Mouse (Mus musculus) cerebral cortex, adult 2 months (tissue): Measurements from ENCODE around the gene Slc7a14.

Experiments used
- WGBS: fragments of 180-500 bp; shearing (Covaris S2); methylation state at CpG from one replicate; pipeline ENCODE4 v1.1.7; 2018; 5-methylcytosine and 5-hydroxymethylcytosine counted together

The Slc7a14 gene

DNA sequence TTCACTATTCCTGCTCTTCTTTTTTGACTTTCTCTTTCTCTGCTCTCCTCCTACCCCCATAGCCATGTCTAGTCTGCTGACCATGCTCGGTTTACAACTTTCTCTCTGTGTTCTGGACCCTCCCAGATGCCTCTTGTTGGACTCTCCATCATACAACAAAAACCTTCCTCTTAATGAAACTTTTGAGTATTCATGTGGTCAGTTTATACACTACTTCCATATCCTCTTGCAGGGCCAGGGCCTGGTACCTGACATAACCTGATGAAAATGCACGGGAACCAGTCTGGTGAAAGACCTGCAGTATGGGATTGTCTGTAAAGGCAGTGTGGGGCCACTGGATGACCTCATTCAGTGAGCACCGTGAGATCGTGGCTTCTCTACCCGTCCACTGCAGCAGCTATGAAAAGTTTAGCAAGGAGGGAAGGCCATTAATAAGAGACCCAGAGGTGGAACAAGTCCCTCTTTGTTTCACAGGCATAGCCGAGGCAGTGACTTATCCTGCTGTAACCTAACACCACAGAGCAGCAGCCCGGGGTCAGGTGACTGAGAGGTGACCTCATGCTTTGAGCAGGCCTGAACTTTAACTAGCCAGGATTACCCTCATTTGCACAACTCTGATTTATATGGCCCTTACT lies 49.7 kb downstream of the Slc7a14 start:
- WGBS: 53% methylated on average over 7 of the region's 7 CpGs

DNA sequence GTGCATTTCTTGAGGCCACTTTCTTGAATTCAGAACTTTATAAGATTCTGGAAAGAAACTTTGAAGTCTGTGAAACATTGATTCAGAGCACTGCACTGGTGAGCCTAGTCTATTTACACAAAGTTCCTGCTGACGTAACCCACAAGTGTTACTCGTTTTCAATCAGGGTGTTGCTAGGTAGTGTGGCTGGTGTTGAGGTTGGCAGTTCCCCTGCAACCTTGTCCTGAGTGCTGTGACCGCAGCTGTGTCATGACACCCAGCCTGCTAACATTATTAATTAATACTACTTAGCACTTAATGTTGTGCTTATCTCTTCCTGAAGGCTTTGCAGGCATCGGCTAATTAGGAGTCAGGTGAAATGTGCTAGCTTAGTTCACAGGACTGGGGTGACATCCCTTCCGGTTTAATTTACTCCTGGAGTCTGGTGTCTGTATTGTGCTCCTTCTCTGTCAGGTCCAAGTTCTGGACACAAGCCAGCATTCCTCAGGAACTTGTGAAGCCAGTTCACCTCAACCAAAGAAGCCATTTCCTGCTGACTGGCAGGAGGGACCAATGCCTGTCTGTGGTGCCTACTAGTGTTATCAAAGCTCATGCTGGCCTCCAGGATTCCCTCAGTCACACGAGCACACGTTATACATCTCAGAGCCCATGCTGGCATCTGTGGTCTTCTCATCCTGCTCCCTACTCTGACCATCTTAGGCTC lies 50.5 kb downstream of the Slc7a14 start:
- WGBS: 82% methylated on average over 7 of the region's 7 CpGs

DNA sequence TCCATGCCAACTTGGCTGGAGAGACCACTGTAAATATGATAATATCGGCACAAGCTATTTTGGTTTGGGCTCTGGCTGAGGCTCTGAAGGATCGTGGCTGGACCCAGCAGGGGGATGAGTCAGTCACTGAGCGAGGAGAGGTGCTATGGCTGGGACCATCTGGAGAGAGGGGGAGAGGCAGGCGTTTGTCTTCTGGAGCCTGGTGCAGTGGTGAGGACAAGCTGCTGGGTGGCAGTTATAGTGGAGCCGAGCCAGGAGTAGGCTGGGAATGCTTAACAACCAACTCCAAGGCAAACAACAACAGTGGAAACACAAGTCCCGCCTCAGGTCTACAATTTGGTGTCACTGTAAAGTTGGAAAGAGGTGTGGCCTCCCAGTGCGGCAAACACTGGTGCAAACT lies 55.8 kb downstream of the Slc7a14 start:
- 45% methylated on average over 7 of the region's 7 CpGs for WGBS

DNA sequence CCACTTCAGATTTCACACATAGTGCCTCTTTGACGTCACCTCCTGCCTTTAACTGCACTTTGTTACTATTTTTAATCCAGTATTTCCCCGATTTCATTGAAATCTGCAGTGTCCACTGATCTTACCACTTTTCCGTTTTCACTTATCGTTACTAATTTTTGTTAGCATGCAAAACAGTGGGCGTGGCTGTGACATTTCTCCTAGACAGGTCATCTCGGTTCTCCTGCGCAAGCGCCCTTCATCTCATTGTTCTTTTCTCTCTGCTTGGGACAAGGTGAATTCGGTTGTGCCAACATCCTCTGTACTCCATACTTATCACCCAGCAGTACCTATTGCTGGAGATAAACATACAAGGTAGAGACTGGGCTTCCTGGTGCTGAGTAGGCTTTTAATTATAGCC lies 56.3 kb downstream of the Slc7a14 start:
- WGBS: 77% methylated on average over 9 of the region's 9 CpGs

DNA sequence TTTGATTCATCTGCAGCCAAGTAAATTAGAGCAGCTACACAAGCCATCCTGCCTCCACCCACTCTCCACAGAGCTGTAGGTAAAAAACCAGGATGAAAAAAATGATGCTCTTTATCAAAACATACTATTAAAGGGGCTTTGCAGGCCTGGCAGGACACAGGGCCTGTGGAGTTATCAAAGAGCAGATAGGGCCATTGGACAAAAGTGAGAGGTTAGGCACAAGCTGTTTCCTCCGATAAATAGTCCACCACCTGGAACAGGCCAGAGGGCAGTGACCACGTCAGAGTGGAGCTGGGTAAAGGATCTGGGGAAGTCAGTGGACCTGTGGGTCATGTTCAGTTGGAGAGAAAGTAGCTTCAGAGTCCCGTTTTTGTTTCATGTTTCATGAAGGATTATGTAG lies 57.6 kb downstream of the Slc7a14 start:
- WGBS: 74% methylated on average over 3 of the region's 3 CpGs

DNA sequence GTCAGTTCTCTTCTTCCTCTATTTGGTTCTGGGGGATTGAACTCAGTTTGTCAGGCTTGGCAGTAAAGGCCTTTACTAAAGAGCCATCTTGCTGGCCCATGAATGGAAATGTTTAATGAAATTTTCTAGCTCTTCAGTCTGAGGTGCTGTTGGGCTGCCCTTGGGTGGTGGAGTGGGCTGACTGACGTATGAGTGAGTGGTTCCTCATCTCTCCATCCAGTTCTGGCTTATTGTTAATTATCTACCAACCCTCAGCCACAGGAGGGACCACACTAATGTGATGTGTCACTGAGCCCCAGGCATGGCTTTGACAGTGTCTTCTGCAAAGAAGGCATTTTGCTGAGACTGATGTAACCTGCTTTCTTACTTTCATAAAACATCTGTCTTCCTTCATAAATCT lies 66.7 kb downstream of the Slc7a14 start:
- 78% methylated on average over 1 of the region's 1 CpGs for WGBS

DNA sequence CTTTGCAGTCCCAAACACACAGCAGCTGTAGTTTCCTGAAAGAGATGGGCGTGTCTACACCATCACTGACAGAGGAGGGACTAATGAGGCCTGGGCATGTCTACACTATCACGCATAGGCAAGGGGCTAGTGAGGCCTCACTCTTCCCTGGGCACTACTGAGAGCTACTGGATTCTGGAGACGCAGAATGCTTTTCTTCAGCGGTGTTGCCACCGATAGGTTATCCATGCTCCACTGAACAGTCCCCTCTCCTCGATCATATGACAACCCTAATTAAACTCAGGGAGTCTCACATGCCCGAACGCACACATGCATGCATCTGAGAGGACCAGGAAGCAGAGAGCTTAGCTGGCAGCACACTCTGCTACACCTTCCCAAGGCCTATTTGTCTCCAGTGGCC lies 69.3 kb downstream of the Slc7a14 start:
- 86% methylated on average over 8 of the region's 8 CpGs for WGBS

DNA sequence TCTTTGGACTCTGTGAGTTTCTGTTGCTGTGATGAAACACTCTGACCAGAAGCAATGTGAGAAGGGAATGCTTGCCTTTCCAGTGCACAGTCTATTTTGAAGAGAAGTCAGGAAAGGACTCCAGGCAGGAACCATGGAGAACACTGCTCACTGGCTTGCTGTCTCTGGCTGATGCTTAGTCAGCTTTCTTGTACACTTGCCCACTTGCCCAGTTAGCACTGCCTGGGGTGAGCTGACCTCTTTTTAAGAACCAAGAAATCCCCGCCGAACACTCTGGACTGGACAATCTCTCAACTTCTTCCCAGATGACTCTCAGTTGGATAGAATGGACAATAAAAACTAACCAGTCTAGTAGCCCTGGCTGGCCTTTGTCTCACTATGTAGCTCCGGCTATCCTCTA lies 70.5 kb downstream of the Slc7a14 start:
- 88% methylated on average over 3 of the region's 3 CpGs for WGBS

DNA sequence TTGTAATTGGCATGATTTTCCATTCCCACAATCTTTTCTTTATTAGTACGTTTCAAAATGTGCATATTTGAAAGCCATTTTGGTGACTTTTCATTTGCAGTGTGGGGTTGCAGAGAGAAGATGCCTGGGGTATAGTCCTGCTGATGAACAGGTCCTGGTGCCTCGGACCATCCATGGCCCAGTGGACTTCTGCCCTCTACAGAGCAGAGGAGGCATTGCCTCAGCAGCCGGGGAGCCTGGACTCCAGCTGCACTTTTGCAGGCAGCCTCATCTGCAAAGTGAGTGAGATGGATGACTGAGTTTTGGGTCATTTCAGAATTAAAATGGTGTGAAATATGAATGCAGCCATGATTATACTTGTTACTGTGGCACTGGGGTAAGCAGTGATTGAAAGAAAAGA lies 72.2 kb downstream of the Slc7a14 start:
- 47% methylated on average over 3 of the region's 3 CpGs for WGBS

DNA sequence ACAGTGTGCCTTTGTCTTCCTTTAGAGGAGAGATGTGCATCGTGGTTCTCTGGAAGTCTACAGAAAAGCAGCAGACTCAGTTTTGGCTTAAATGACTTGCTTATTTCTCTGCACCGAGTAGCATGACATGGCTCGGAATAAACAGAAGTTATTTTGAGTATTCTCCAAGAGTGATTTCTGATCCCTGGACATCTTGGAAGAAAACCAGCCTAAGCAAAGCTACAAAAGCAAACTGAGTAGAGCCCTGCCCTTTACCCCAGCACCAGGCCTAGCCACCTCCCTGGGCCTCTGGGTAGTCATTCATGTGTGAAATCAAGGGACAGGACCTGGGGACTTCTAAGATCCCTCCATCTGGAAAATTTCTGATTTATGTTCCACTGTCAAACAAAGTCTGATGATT lies 74.0 kb downstream of the Slc7a14 start:
- 60% methylated on average over 3 of the region's 3 CpGs for WGBS

DNA sequence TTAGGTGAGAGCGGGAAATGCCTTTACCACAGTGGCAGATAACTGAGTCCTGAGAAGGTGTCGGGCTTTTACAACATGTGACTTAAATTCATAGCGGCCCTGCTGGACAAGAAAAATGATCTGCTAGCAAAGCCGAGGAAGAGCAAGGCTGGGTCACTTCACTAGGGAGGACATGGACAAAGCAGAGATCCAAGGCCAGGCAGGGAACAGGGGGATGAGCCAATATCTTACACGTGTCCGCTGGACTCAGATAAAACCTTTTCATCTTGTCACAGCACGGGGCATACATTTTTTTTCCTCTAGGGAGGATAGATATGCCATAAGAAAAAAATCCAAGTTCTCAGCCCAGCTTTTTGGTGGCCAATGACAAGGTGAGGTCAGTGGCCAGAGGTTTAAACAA lies 75.8 kb downstream of the Slc7a14 start:
- WGBS: 88% methylated on average over 7 of the region's 7 CpGs

DNA sequence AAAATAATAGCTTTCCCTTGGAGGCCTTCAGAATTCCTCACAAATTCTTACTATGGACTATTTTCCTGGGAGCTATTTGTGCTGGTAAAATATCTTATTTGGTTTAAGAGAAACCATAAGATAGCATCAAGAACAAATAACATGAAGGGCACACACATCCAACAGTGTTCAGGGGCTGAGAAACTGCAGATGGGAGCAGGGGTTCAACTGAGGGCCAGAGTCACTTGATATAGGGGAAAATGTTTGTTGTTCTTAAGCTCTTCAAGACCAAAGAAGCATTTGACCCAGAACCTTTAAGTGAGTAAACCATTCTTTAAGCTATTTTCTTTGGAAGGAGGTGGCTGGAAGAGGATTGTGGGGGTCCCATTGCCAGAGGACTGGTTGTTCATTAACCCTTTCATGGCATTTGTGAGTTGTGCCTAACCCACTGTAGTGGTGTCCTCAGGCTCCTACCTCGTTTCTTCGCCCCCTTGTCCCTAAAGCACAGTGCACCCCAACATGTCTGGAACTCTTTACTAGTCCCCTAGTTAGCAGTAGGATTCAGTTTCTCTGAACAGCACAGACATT lies 76.3 kb downstream of the Slc7a14 start:
- 89% methylated on average over 2 of the region's 2 CpGs for WGBS

DNA sequence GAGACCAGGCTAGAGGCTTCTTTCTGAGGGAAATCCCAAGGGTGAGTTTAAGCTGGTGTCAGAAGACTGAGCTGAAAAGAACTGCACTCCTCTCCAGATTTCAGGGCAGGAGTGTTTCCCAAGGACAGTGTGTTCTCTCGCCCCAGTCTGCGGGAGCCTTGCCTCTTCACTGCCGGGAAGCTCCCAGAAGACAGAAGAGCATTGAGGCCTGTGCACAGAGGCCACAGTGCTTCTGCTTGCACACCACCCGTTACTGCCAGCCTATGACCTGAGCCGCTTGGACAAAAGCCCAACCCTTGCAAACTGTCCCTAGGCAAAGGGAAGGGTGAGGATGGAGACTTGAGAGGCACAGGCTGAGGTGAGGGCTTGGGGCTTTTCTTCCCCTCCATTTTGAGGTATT lies 80.9 kb downstream of the Slc7a14 start:
- WGBS: 72% methylated on average over 5 of the region's 5 CpGs

DNA sequence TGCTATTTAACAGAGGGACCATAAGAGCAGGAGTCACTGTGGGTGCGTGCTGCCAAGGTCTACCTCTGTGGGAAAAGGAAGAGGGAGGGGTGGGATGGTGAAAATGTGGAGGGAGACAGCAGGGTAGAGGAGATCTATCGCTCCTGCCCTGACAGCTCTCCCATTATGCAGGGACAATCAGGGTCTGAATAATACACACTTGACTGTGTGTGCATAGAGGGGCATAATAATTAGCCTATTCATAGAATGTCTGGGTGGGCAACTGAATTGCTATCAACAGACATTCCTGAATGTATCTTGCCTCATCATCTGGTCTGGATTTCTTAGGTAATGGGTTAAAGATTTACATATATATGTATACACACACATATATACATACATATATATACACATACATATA lies 81.7 kb downstream of the Slc7a14 start:
- WGBS: 60% methylated on average over 2 of the region's 2 CpGs

DNA sequence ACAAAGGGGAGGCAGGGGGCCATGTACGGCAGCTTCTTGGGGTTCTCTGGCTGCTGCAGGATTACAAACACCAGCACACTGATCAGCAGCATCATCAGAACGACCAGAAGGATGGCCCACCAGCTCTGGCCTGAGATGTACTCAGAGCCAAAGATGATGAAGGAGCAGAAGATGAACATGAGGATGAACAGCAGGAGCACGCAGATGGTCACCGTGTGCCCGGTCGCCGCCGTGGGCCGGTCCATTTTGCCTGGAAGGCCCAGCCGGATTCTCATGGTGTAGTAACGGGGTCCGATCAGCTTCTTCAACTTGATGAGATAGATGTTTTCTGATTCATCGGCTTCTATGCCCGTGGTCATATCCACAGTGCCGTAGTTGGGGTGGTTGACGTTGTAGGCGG lies 86.6 kb downstream of the Slc7a14 start:
- 96% methylated on average over 17 of the region's 17 CpGs for WGBS

DNA sequence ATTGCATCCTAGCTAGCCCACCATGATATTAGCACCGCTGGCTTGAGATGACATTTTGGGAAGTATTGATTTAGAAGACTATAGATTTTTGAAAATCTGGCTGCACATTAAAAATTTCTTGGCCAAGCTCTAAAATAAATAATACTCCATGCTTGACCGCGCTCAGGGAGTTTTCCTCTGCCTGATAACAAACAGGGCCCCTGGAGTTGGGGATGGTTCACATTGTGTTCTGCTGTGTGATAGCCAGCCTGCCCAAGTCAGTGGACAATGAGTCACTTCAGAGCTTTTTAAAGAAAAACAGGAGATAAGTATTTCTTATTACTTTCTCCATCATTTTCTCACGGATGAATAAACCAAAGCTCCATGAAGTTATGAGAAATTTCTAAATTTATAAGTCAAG lies 90.1 kb downstream of the Slc7a14 start:
- WGBS: 72% methylated on average over 4 of the region's 4 CpGs

DNA sequence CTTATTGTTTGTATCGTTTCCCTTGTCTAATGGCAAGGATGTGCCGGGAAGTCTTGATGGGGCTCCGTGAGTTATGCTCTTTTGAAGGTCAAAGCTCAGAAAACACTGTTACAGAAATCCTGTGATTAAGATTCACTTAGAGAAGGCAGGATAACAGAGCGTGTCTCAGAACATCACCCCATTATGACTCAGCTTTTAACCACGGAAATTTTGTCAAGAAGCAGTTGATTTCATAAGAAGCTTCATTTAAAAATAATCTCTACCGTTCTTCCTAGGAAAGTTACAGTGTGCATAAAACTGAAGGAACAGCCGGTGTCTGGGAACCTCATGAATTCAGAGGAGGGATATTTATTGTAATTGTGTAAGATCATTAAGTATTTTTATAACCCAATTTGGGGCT lies 90.7 kb downstream of the Slc7a14 start:
- whole genome bisulfite sequencing: 43% methylated on average over 7 of the region's 7 CpGs

DNA sequence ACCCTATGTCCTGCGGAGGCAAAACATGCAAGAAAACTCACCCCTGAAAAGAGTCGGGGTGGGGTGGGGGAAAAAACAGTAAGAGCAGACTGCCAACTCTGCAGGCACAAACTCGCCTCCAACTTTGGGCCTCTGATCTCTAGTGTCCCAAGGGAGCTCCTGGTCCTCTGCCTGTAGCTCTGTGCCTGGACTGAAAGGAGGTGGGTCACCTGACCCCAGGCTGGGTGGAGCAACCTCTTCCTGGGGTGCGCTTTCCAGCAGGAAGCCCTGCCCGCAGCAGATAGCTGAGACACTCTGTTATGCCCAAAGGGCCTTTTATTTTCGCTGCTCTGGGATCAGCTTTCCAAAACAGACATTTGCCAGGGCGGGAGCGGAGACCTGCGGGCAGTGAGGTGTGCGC lies 92.7 kb downstream of the Slc7a14 start:
- 80% methylated on average over 10 of the region's 10 CpGs for WGBS

DNA sequence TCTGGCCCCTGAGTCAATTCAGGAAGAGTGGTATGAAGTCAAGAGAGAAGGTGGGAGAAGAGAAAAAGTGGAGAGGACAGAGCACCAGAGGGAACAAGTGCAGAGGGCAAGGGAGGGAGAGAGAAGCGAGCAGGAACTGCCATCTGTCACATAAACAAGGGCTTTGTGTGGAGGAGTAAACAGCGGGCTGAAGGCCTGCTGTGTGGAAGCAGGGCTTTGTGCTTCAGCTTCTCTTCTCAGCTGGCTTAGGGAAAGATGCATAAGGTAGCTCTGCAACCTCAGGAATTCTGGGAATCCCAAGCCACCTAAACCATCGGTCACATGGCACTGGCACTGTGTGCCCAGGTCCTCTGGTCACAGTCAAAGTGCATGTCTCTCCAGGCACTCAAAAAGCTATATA lies 96.4 kb downstream of the Slc7a14 start:
- WGBS: 33% methylated on average over 3 of the region's 3 CpGs

DNA sequence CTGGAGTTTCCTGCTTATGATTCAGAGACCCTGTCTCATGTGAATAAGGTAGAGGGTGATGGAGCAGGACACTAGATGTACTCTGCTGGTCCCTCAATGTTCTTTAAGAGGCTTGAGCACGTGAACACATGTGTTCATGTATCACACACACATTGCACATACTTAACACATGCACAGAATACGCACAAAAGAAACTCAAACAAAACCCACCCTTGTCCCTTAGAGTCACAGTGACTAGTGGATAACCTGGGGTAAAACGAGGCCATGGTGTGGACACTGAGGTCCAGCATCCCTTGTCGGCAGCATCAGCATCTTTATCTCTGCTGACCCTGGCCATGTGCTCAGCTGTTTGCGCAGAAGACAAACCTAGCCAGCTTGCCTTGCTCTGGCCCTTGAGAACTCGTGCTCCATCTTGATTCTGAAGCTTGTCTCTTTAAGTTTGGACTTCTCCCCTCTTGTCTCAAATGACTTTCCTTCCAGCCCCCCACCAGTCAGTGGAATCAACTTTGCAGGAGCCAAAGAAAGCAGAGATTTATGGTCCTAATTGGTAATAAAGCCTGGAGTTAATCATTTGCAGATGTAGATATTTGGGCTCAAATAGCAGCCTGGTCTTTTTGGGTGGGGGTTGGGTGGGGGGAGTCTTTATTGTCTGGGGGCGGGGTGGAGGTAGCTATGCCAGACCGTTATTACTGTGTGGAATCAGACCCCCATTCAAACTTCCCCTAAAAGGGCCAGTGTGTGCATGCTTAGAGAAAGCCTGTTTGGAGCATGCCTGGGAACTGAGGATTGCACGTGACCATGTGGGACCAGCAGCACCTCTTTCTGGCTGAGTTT lies 97.8 kb downstream of the Slc7a14 start:
- WGBS: 69% methylated on average over 9 of the region's 9 CpGs

DNA sequence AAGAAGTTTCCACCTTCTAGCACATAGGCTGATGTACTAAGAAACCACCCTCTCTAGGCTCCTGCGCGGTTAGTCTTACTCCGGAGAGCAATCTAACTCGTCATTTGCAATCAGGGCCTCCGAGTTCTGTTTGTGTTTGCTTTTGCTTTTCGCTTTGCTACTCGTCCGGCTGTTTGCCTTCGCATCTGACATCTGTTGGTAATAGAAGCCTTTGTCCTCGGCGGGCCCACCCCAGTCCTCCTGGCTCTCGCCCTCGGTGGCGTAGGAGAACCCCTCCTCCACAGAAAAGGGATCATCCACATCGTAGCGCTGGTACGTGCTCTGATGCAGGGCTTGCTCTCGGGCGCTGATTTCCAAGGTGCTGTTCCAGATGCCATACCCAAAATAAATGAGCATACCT lies 101.2 kb downstream of the Slc7a14 start:
- 41% methylated on average over 19 of the region's 19 CpGs for WGBS

DNA sequence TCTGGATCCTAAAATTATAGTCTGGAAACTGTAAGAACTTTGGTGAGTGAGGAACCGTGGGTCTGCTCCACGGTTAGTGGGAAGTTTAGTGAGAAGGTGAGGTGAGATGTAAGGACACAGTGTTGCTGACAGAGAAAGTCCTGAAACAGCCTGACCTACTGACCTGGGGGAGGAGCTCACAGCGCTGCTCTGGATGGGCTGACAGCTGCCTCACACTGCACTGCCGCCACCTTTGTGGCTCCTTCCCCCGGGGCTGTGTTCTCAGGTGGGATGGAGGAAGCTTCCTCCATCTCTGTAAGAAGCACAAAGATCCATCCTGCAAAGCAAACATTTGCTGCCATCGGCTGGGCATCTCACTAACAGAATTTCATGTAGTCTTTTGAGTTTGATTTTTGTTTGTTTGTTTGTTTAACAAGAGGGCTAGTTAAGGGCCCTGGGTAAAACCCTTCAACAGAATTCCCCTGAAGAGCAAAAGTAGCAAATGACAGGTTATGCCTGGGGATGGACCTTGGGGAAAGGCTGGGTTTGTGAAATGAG lies 101.7 kb downstream of the Slc7a14 start:
- WGBS: 37% methylated on average over 6 of the region's 6 CpGs
